Mouse (Mus musculus): ENCODE data around the gene Apbb2. TPM values are rescaled to one million over a fixed set of nuclear protein-coding genes. Genes with fewer than 3 reads are reported as not detected.

Apbb2 gene
- total RNA-seq, 2 experiments from 2014 or later, result 1.3 TPM; not detected in 1

- ATAC-seq (replicated peaks; ENCODE audit: low FRiP score, poor library complexity, severe bottlenecking), result no peak
Measured at GRCm38 (mm10) chr5:66398530-66399263, 219.9 kb downstream of the Apbb2 start.

- no peak for ATAC-seq (replicated peaks; ENCODE audit: low FRiP score, poor library complexity, severe bottlenecking)
Measured at GRCm38 (mm10) chr5:66393767-66394446, 224.7 kb downstream of the Apbb2 start.

GRCm38 (mm10) chr5:66392861-66393529 lies 225.6 kb downstream of the Apbb2 start:
- no peak for ATAC-seq (replicated peaks; ENCODE audit: low FRiP score, poor library complexity, severe bottlenecking)

GRCm38 (mm10) chr5:66391771-66392170 lies 226.8 kb downstream of the Apbb2 start:
- ATAC-seq (replicated peaks; ENCODE audit: low FRiP score, poor library complexity, severe bottlenecking), result no peak

GRCm38 (mm10) chr5:66391299-66391698 lies 227.3 kb downstream of the Apbb2 start:
- ATAC-seq (replicated peaks; ENCODE audit: low FRiP score, poor library complexity, severe bottlenecking), result no peak

- no peak for ATAC-seq (replicated peaks; ENCODE audit: low FRiP score, poor library complexity, severe bottlenecking)
Measured at GRCm38 (mm10) chr5:66390567-66390966, 228.0 kb downstream of the Apbb2 start.

- ATAC-seq (replicated peaks; ENCODE audit: low FRiP score, poor library complexity, severe bottlenecking), result no peak
Measured at GRCm38 (mm10) chr5:66387481-66387880, 231.1 kb downstream of the Apbb2 start.

GRCm38 (mm10) chr5:66385636-66386035 lies 232.9 kb downstream of the Apbb2 start:
- ATAC-seq (replicated peaks; ENCODE audit: low FRiP score, poor library complexity, severe bottlenecking), result no peak

- ATAC-seq (replicated peaks; ENCODE audit: low FRiP score, poor library complexity, severe bottlenecking), result no peak
Measured at GRCm38 (mm10) chr5:66384806-66385446, 233.7 kb downstream of the Apbb2 start.

GRCm38 (mm10) chr5:66384114-66384513 lies 234.5 kb downstream of the Apbb2 start:
- no peak for ATAC-seq (replicated peaks; ENCODE audit: low FRiP score, poor library complexity, severe bottlenecking)

- no peak for ATAC-seq (replicated peaks; ENCODE audit: low FRiP score, poor library complexity, severe bottlenecking)
Measured at GRCm38 (mm10) chr5:66382111-66382510, 236.5 kb downstream of the Apbb2 start.

- no peak for ATAC-seq (replicated peaks; ENCODE audit: low FRiP score, poor library complexity, severe bottlenecking)
Measured at GRCm38 (mm10) chr5:66378968-66379367, 239.6 kb downstream of the Apbb2 start.

GRCm38 (mm10) chr5:66376589-66377270 lies 241.9 kb downstream of the Apbb2 start:
- no peak for ATAC-seq (replicated peaks; ENCODE audit: low FRiP score, poor library complexity, severe bottlenecking)

- ATAC-seq (replicated peaks; ENCODE audit: low FRiP score, poor library complexity, severe bottlenecking), result no peak
Measured at GRCm38 (mm10) chr5:66374413-66374812, 244.2 kb downstream of the Apbb2 start.

- no peak for ATAC-seq (replicated peaks; ENCODE audit: low FRiP score, poor library complexity, severe bottlenecking)
Measured at GRCm38 (mm10) chr5:66373515-66374164, 244.9 kb downstream of the Apbb2 start.

- no peak for ATAC-seq (replicated peaks; ENCODE audit: low FRiP score, poor library complexity, severe bottlenecking)
Measured at GRCm38 (mm10) chr5:66371131-66371530, 247.5 kb downstream of the Apbb2 start.

- ATAC-seq (replicated peaks; ENCODE audit: low FRiP score, poor library complexity, severe bottlenecking), result no peak
Measured at GRCm38 (mm10) chr5:66368966-66369365, 249.6 kb downstream of the Apbb2 start.

- ATAC-seq (replicated peaks; ENCODE audit: low FRiP score, poor library complexity, severe bottlenecking), result no peak
Measured at GRCm38 (mm10) chr5:66367641-66368040, 250.9 kb downstream of the Apbb2 start.
